Mouse (Mus musculus) left cerebral cortex, adult 8-10 months (tissue): Measurements from ENCODE around the gene Pcdh15. TPM values are rescaled to one million over a fixed set of nuclear protein-coding genes. Genes with fewer than 3 reads are reported as not detected.

ENCODE experiments used
- DNase-seq, 2 experiments: peaks; one replicate each; pipeline ENCODE4 v3.0.0; 2022; ENCODE audit warnings: low spot score in 2 of 2
- total RNA-seq, 4 experiments: library from RNA; stranded (reverse); gene quantifications; 2 replicates each; pipeline ENCODE4 v1.2.4; 2022

Pcdh15 gene
- total RNA-seq, 4 experiments from 2014 or later, result 23.8 to 30.6 (median 26.1) TPM

DNA sequence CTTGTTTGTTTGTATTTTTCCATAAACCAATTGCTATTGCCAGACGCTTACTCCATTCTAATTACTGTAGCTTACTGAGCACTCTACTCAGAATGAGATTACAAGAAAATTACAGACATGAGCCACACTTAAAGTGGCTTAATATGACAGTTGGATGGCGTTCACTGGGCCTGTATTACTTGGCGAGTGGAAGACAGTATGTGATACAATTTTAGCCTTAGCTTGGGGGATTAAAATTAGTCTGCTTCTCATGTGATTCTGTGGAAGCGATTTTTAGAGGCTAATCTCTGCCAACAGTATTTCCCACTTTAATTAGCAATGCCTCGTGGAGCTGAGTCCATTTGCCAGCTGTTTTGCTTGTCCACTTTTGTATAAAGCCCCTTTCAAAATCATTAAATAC is 837.0 kb downstream of the Pcdh15 start:
- no peak for DNase-seq

DNA sequence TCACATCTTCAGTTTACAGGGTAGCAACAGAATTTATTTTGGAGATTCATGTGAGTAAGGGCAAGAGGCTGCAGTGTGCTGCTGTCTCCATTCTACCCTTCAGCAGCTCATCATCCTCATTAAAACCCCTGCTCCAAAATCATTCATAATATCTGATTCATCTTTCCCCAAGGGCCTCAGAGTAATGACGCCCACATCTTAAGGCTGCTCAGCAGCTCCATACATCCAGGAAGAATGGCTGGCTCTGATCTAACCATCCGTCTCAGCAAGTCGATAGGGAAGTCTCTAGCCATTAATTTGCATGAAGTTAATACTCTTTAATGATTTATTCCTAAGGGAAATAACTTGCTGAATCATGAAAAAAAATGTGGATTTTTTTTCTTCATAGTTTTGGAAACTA is 839.8 kb downstream of the Pcdh15 start:
- no peak for DNase-seq

DNA sequence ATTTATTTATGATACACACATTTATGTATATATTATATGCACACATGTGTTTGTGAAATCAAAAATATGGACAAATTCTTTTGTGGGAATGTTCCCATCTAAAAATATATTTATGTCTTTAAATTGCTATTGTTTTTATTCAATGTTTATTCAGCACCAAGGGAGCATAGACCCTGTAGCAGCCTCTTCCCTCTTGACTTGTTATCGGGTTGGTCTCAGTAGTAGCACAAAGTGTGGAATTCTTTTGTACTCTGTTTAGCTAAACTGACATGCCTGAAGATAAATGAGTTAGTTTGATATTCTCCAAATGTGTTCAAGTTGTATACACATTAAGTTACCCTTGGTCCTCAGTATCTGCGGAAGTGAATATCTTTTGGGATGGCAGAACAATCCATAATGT is 848.7 kb downstream of the Pcdh15 start:
- DNase-seq, result no peak

DNA sequence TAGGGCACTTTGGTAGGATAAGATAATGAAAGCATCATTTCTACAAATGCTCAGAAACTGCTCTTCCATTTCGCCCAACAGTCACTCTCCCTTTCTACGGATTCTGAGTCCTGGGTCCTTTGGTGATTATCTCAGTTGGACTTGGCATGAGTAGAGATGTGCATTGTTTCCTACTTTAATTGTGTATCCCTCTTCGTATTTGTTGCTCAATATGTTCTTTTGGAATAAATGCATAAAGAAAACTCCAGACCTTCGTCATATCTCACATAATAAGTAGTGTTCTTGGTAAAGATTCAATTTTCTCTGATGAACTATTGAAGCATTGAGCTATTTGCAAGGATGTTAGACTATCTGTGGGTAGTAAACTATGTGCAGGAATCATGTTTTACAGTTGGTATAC is 854.2 kb downstream of the Pcdh15 start:
- DNase-seq, result no peak

DNA sequence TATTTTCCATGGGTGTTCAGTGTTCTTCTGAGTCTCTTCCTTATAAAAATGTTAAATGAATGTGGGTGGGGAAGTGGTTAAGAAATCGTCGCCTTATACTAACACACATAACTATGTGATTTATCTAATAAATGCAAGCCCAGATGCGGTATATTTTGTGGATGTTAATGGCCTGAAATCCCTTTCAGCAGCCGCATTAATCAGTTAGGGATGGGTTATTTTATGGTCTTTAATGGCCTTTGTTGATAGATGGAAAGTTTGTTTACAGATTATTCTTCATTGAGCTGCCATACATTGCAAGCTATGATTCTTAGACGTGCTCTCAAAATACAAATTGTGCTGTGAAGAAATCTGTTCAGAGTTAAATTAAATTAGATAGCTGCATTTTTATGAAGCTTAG is 884.9 kb downstream of the Pcdh15 start:
- DNase-seq, result no peak

DNA sequence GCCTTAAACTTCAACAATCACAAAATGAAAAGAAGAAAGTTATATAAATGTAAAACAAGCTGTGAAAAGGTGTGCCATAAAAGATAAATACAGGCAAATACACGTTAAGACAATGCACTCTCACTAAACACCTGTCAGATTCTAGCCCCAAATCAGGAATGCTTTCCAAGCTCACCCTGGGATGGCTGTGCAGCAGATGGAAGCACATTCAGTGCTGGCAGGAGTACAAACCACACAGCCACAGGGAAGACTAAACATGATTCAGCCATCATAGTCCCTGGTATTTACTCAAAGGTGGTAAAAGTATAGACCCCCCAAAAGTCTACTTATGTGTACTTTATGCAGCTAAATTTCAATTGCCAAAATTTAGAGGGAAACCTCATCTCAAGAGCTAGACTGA is 909.7 kb downstream of the Pcdh15 start:
- DNase-seq, result no peak

DNA sequence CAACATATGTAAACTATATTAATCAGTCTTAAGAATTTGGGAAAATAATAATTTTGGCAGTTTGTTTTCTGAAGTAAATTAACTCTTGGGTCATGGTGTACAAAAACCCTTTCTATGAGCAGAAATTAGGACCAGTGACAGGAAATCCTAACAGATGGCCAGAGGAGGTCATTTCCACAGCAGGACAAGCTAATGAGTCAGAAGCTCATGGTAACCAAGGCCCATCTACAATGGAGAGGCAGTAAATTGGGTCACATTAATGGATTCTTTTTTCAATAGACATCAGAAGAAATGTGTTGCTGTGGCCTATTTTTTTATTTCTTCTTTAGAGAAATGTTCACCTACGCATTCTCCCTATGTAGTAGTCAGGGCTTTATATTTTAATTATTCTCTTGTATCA is 923.9 kb downstream of the Pcdh15 start:
- DNase-seq, result no peak

DNA sequence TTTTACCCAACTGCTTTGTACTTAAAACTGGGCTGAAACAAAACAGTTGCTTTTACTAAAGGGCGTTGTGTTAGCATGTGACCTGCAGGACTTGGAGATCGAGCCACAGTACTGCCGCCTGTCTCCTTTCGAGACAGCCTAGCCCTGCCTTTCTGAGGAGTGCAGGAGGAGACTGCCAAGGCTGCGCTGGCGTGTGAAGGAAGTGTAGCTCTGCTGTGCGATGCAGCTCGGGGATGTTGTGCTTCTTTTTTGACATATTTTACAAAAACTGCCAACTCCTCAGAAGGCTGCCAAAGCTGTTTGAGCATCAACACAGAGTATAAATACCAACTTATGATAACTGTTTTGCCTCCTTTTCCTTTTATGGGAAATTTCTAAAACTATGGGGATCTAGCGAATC is 953.9 kb downstream of the Pcdh15 start:
- peak; percentile 7 to 33 for DNase-seq

DNA sequence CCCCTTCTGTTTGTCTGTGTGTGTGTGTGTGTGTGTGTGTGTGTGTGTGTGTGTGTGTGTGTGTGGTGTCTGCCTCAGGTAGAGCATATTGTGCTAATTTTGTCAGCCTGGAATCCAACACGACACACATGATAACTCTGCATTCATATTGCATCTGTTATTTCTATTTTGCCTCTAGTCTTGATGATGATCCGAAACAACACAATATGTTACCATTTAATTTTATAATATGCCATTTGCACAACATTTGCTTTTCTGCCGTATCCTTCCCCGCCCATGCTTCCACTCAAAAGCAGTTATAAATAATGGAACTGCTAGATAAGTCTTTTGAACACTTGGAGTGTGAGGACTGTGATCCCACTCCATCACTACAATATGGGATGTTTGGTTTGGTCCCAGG is 987.5 kb downstream of the Pcdh15 start:
- DNase-seq, result peak in 1 of 2 experiments; percentile 12

DNA sequence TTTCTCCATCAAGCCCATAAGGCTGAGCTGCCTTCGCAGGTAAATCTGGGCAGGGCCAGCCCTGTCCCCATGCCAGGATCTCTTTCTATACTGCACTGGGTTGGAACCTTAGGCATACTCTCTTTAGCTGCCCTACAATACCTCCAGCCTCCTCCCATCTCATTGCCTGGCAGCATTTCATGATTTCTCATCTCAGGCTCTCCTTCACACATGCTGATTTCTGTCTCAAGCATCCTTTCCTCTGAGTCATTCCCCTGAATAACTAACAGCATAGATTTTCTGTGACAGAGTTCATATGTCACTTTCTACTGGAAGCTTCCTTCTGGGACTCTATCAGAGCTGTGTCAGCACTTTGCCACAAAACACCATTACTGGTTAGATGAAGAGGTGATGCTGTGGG is 999.2 kb downstream of the Pcdh15 start:
- peak in 1 of 2 experiments; percentile 12 for DNase-seq

DNA sequence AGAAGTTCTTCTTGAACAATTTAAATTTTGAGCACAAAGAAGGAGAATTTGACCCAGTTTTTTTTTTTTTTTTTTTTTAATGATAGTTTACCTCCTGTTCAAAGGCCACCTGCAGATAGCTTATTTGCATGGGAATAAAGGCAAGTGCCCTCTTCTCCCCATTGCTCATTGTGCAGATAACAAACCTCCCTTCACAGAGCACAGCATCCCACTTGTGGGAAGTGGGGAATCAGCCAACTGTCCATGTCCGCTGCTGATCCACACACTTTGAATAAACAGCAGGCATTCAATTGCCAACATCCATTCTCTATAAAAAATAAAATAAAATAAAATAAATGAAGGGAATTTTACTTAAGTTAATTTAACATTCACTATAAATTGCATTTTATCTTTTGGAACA is 1015.0 kb downstream of the Pcdh15 start:
- no peak for DNase-seq

DNA sequence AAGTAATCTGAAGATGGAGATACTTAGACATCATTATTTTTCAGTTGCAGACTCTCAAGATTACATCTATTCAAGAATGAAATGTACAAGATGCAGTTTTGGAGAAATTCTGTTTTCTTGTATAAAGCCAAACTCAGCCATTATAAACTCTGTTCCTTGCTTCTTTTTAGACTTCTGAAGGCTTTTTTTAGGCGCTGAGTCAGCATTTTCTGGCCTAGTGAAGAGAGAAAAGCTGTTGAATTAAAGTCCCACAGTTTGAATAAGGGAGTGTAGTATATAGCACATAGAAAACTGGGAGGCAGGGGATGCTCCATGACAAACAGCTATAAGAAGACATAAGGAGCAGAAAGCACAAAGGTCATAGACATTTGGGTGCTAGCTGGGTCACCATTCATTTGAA is 1017.7 kb downstream of the Pcdh15 start:
- no peak for DNase-seq

DNA sequence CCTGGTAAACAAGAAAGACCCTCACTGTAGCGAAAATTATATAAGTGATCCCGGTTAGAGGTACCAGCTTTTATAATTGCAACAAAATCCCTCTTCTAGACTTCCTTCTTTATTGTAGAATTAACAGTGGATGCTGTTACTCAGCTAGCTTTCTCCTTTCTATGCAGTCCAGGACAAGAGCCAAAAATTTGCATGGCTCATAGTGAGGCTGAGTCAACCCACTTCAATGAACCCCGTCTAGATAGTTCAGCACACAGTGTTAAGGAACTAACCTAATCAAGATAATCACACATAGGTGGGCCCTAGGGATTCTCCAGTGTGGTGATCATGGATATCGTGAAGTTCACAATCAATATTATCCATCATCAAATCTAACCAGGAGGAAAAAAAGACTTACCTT is 1024.3 kb downstream of the Pcdh15 start:
- no peak for DNase-seq

DNA sequence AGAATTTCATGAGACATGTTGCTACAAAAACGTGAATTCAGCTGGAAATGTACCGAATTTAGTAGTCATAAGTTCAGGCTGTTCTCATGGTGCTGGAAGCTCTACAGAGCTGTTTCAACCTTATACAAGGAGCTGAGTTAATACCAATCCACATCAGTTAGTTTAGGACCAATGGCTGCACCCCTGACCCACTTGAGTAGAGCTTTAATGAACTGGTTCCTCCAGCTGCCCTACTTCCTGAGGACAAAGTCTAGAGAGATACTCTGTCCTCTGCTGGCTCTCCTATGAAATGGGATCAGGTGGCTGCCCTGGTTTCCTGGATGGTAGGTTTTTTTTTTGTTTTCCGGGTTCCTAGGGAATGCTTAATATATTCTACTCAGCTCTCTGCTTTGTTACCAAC is 1030.0 kb downstream of the Pcdh15 start:
- DNase-seq, result no peak

DNA sequence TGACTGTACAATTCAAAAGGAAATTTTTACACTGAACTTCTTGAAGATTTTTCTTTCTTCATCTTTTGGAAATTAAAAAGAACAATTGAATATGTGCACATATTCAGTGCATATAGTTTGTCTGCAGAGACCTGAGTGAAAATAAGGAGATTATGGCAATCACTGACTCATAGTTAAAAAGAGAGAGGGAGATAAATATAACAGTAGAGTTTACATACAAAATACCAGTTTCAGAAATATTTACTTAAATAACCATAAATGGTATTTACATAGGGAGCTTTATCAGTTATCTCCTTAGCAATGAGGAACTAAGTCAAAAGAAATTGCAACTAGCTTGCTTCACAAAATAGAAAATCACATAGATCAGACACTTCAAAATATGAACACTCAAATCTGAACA is 1030.5 kb downstream of the Pcdh15 start:
- DNase-seq, result no peak

DNA sequence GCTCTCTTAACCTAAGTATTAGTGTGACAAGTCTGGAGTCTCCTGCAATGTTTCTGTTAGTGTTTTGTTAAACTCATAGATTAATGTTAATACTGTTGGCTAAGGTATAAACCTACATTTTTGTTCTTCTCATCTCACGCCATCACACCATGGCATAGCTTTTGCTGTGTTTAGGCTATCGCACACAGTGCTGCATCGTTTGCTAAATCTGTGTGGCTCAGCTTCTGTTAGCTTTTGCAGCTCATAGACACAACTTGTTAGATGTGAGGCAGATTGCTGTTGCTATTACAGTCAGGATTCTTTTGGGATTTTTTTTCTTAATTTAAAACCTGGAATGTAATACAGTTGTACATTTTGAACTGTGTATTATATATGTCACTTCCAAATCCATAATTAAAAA is 1031.7 kb downstream of the Pcdh15 start:
- DNase-seq, result no peak

DNA sequence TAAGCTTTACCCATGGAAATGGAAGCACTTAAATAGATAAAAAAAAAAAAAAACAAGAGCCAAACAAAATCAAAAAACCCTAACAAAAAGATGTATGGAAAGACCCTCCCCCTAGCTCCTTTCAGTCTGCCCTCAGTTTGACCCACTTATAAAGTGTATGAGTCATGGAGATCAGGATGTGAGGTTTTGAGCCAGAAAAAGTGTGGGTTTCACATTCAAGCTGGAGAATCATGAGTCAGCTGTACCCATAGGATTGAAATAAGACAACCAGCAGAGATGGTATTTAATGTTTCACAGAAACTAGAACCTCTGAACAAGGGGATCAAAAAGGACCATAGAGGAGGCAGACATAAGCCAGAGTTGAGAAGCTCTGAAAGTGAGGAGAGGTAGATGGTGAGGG is 1048.8 kb downstream of the Pcdh15 start:
- DNase-seq, result peak in 1 of 2 experiments; percentile 11

DNA sequence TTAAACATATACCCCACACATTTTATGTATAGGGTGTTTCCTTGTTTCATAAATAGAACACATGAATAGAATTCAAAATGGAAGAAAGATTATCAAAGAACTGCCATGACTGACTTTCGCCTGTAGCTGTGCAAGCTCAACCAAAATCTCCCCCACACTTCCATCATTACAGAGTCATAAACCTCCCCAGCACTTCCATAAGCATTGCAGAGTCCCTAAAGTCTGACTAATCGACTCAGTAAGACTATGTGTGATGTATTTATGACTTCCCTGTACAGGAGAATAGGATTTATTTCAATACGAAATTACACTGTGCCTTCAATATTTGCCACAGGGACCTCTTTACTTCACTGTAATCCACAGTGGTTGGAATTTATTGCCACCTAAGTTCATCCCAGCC is 1082.8 kb downstream of the Pcdh15 start:
- DNase-seq, result no peak

DNA sequence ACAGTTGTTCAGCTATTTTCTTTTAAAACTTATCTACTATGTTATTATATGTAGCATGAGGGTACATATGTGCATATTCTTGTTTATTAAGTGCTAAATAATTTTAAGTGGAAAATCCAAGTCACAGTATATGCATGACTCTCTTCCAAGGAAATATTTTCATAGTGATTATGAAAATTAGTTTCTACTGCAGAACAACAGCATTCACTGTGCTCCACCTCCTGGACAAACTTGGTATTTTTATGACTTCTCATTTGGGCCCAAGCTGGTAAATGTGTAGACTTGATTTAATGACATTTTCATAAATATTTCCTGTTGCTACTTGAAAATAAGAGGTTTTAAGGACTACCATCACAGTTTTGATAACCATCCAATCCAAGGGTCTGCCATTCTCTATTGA is 1104.5 kb downstream of the Pcdh15 start:
- DNase-seq, result no peak

DNA sequence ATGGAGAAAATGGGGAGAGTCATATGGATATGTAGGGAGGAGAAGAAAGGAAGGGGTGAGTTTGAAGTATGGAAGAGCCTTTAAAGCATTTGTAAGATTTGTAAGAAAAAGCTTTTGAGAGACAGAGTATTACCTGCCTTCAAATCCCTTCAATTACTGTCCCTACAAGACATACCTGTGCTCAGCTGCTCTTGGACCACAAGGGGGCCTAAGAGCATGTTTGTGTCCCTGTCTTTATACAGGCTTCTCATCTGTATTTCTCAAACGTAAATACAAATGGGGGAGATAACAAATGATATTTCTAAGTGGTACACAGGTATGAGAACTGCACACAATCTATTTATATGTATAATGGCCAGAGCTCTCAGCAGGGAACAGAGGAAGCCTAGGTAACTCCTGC is 1118.1 kb downstream of the Pcdh15 start:
- DNase-seq, result no peak

DNA sequence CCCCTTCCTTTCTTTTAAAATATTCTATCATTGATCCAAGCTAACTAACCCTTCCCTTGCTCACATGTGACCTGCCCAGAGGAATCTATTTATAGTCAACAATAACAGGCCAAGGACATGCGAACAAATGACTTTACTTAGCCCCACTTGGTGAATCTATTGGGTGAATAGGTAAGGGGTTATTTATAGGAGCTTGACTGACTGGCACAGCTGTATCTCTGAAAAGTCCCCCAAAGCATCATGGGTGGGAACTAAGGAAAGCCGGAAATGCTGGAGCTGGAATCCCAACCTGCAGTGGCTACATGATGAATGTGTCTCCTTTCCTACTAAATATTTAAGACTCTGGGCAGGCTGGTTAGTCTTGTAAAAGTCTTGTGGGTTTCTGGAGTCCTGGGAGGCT is 1121.3 kb downstream of the Pcdh15 start:
- no peak for DNase-seq

DNA sequence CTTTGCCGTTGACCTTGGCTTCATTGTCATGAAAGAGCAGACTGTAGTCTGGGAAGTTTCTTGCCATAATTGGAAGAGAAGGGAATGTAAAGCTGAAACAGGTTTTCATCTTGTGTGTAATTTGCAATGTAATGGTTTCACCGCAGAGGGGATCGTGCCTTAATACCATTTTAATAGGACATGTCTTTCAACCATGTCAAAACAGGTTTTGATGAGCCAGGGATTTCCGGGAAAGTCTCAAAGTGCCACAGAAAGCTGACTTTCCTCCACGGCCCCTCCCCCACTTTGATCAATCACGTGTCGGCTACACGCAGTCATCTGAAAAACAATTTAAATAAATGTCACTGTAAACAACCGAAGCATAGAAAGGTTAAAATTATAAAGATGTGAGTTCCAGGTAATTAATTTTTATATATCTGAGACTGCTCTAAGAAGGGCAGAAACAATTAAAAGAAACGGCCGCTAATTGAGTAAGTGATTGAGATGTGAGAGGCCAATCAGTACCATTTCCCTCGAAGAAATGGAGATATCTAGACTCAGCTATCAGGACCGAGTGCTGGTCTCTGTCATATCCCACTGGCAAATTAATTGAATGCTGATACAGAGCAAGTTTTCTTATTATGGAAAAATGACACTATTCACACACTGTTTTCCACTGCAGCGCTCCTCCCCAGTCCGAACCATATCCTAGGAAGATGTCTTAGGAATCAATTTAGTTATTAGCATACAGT is 1158.7 kb downstream of the Pcdh15 start:
- DNase-seq, result no peak

DNA sequence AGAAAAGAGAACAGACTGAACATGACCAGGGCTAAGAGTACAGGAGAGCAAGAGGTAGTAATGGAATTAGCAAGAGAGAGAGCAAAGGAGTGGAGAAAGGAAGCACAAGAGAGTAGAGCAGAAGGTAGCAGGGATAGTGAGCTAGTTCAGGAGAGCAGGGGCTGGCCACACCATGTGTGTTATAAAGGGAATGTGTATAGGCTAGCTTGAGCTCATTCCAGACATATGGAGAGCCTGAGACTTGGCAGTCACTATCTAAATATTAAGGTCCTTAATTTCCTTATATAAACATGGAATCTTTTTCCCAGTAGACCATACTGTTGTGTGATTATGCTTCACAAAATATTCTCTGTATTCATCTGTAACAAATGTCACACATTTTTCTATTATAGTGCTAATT is 1159.5 kb downstream of the Pcdh15 start:
- no peak for DNase-seq
